Mouse (Mus musculus) heart, postnatal 14 days (tissue): Measurements from ENCODE around the gene Tmem110. TPM values are rescaled to one million over a fixed set of nuclear protein-coding genes. Genes with fewer than 3 reads are reported as not detected.
A peak's percentile ranks its signal among the peaks of the same experiment; 100 is the strongest.

ENCODE experiments used
- DNase-seq, 2 experiments: peaks; one replicate each; pipeline ENCODE4 v3.0.0; 2021 to 2022
- intact Hi-C: fragments of 180-260 bp; cut with DNase I; formaldehyde crosslinking; loops from one replicate; pipeline ENCODE4 v1.15.1; 2025
- long read RNA-seq, 2 experiments: library from polyadenylated mRNA; stranded (forward); transcript quantifications; one replicate each; pipeline ENCODE4 v2.0.0; 2021
- total RNA-seq, 2 experiments: library from RNA; stranded (reverse); gene quantifications; 2 replicates each; pipeline ENCODE4 v1.2.3; 2021

Gene Tmem110
- 1 to 10 TPM; 7.6 to 7.7 TPM for total RNA-seq
- long read RNA-seq, experiment 1, transcript Tmem110-201 (8 exons, 3,742 nt) = major isoform, 12 of 14 reads
- long read RNA-seq, experiment 1, partial matches to known transcripts = 1 of 14 reads
- long read RNA-seq, experiment 1, other reads (novel, unspliced or antisense) = 0 of 14 reads
- long read RNA-seq, experiment 2, transcript Tmem110-201 (8 exons, 3,742 nt) = major isoform, 14 of 16 reads
- long read RNA-seq, experiment 2, partial matches to known transcripts = 0 of 16 reads
- long read RNA-seq, experiment 2, other reads (novel, unspliced or antisense) = 2 of 16 reads

GRCm38 (mm10) chr14:30825476-30826131, at the start of gene Tmem110:
TSS of gene Tmem110 (plus strand) at chr14:30825590.
- intact Hi-C loops = loop anchor here (5.0 kb wide), 1 partner anchor 42 kb away; no protein-coding TSS in a partner anchor
- peak; percentile 84 to 88 for DNase-seq

GRCm38 (mm10) chr14:30784614-30785013, 40.8 kb upstream of the Tmem110 start:
- intact Hi-C loops = no loop called here
- no peak for DNase-seq

DNA sequence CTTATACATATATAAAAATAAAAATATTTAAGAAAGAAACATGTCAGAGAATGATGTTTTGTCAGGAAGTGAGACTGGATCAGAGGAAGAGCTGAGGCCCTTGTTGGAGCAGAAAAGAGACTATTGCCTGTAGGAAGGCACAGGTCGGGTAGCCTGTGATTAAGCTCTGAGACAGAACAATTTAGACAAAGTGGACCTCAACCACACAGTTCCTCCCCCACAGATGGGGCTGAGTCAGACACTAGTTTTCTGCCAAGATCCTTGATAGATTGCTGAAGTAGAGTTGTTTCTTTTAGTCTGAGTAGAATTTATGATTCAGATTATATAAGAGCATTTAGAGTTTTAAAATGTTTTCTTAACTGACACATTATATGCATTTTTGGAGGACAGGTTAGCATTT, 35.9 kb upstream of the Tmem110 start:
- no peak for DNase-seq
- intact Hi-C loops = no loop called here

DNA sequence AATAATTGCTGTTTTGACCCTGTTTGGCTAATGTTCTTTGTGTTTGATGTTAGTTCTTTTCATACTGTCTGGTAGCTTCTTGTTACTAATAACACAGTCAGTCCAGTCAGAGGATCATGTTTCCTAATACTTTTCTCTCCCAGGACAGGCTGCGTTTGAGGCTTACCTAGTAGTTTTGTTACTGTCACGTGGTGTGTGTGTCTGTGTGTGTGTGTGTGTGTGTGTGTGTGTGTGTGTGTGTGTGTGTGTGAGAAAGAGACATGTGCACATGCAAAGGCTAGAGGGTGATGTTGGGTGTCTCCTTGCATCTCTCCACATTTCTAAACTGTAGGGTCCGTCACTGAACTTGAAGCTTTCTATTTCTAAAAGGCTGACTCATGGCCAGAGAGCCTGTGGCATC, 32.5 kb upstream of the Tmem110 start:
- DNase-seq = no peak
- intact Hi-C loops = no loop called here

DNA sequence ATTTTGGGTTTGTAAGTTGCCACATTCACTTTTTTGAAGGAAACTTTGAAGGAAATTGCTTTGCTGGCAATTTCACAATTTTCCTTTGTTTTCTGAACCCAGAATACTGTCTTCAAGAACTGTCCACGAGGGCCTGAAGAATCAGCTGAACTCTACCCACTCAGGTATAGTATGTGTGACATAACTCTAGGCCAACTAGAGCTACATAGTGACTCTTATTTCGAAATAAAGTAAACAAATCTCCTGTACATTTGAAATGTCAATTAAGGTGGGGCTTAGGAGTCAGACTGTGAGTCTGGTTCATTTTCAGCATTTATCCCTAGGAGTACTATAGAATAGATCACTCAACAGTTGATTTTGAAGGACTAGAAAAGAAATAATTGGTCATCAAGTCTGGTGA, 23.6 kb upstream of the Tmem110 start:
- intact Hi-C loops = no loop called here
- DNase-seq = no peak

GRCm38 (mm10) chr14:30821136-30821535, 4.3 kb upstream of the Tmem110 start:
- intact Hi-C loops = no loop called here
- no peak for DNase-seq

DNA sequence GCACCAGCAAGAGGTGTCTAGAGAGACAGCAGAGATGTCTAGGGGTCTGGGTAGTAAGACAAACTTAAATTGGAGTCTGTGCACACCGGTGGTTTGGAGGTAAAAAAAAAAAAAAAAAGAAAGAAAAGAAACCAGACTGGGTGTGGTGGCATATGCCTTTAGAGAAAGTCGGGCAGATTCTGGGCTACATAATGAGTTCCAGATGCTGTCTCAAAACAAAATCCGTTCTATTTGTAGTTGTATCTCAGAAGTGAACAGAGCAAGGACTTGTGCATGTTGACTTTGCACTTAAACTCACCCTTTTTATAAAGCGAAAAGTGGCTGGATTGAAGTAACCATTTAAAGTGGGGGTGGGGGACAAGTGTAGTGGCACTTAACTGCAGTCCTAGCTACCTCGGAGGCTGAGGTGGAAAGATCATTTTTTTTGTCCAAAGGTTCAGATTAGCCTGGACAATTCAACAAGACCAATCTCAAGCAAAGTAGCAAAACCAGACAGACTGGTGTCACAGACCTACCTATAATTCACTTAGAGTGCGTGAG, 864 bp upstream of the Tmem110 start:
- no peak for DNase-seq
- intact Hi-C loops = no loop called here

DNA sequence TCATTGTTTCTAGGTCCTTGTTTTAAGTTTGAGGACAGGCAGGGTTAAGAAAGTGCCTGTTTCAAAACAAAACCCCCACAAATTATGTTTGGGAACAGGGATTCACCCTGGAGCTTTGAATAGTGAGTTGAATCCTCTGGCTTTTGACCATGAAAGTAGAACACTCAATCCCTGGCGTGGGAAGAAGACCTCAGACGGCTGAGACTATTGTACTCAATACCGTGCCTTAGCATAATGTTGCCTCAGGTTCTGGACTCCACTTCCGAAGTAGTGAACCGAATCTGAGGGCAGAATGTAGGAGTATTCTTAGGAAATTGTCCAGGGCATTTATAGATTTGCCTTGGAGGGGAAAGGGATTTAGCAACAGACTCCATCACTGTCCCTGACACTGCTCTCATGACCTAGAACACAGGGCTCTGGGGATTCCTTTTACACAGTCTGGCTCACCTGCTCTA, 342 bp upstream of the Tmem110 start:
- intact Hi-C loops = loop anchor here (5.0 kb wide), 1 partner anchor 42 kb away; no protein-coding TSS in a partner anchor
- DNase-seq = no peak

DNA sequence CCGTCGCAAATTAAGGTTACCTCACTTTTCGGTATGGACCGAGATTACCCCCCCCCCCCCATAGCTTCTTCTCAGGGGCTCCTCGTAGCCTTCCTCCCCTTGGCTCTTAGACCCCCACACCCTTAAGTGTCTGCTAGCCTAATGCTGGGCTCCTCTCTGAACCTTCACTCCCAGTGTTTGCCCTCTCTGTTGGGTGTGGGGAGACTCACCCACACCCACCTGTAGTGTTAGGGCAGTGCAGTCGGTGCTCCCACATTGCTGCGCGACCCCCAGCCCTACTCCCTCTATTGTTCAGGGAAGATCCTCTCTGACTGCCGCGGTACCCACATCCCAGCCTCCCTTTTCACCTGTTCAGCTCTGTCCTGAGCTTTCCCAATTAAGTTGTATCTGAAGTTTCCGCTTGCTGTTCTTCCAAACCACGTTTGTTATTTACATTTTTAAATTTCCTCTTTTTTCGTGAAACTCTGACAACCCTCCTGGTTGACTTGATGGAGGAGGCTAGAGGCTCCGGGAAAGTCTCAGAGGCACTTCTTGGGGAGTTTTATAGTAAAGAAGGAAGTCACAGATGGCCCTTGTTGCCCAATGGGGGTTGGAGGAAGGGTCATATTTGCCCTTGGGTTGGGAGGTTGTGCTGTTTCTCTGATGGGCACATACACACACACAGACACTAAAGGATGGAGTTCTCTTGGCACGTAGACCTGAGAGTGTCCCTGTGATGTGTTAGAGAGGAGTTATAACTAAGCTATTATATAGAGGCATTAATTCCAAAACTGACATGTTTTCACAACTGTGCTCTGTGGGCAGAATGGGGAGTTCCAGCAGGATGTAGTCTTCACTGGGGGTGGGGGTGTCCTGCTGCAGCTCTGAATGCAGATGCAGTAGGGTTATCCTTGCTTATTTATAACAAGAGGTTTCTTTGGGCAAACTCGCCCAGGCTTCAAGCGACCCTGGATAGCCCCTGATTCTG, 1.1 kb downstream of the Tmem110 start:
- intact Hi-C loops = loop anchor here (5.0 kb wide), 1 partner anchor 41 kb away; no protein-coding TSS in a partner anchor
- DNase-seq = no peak

- DNase-seq = no peak
- intact Hi-C loops = loop anchor here (5.0 kb wide), 1 partner anchor 40 kb away; no protein-coding TSS in a partner anchor
These were observed 2.1 kb downstream of the Tmem110 start for GRCm38 (mm10) chr14:30827480-30827879.

DNA sequence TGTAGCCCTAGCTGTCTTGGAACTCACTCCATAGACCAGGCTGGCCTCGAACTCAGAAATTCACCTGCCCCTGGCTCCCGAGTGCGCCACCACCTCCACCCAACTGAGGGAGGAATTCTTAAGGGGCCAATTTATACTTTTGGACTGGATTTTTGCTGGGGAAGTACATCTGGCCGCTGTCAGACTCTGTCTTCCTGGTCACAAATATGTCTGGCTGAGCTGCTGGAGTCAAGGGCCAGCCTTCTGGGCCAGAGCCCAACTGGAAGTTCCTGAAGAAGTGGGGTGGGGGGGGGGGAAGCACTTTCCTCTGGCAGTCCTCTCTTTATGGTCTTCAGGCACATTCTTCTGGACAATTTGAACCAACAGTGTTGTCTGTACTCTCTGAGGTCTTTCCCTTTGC, 2.7 kb downstream of the Tmem110 start:
- DNase-seq = peak; percentile 53 to 58
- intact Hi-C loops = loop anchor here (5.0 kb wide), 1 partner anchor 39 kb away; no protein-coding TSS in a partner anchor

- DNase-seq = peak; percentile 59 to 71
These were observed 3.5 kb downstream of the Tmem110 start for GRCm38 (mm10) chr14:30828635-30829460.

GRCm38 (mm10) chr14:30837416-30837996, 12.1 kb downstream of the Tmem110 start:
- intact Hi-C loops = no loop called here
- no peak for DNase-seq

More at GRCm38 (mm10) chr14:30828635-30829460, 3.5 kb downstream of the Tmem110 start:
- intact Hi-C loops = loop anchor here (5.0 kb wide), 1 partner anchor 38 kb away; no protein-coding TSS in a partner anchor

DNA sequence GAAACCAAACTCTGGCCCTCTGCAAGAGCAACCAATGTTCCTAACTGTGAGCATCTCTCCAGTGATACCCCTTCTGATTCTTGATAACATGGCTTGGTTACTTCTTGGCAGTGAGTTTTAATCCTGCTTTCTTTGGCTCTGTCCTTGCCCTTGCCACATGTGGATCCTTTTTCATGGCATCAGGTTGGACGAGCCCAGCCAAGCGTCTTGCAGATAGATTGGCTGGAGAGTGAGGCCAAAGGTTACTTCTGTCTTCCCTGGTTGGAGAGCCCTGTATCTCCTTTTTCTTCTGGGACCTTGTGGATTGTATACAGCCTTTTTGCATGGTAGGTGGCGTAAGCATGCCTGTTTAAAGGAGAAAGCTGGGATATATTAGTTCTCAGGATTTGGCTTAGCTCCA, 18.3 kb downstream of the Tmem110 start:
- no peak for DNase-seq
- intact Hi-C loops = no loop called here

DNA sequence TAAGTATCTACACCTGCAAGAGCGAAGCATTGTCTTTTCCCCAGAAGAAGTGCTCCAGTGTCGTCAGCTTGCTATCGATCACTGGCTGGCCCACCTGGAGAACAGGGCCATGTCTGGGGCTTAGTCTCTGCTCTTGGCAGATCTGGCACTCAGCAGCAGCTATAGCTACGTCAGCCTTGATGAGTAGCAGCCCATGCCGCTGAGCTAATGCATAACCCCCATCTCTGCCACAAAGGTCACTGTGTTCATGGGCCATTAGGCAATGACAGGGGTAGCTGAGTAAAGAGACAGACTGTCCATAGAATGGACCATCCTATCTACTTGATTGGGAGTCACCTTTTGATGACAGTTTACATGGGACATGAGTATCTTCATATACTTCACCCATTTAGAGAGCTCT, 25.1 kb downstream of the Tmem110 start:
- intact Hi-C loops = no loop called here
- no peak for DNase-seq

DNA sequence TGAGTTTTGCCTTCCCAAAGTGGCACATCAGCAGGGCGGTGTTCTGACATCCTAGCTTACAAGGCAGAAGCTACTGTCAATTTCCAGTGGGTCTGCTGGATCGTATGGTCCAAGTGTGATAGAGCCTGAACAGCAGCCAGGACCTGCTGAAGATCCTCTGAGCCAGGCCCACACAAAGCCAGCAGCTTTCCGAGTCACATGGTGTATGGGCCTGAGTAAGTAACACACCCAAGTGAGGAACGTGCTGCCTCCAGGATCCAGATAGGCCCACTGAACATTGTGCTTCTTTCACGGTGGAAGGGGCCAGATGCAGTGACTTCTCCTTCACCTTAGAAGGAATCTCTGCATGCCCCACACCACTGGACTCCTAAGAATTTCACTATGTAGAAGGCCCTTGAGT, 26.9 kb downstream of the Tmem110 start:
- intact Hi-C loops = no loop called here
- DNase-seq = no peak

- no peak for DNase-seq
- intact Hi-C loops = no loop called here
These were observed 29.9 kb downstream of the Tmem110 start for GRCm38 (mm10) chr14:30855316-30855715.

DNA sequence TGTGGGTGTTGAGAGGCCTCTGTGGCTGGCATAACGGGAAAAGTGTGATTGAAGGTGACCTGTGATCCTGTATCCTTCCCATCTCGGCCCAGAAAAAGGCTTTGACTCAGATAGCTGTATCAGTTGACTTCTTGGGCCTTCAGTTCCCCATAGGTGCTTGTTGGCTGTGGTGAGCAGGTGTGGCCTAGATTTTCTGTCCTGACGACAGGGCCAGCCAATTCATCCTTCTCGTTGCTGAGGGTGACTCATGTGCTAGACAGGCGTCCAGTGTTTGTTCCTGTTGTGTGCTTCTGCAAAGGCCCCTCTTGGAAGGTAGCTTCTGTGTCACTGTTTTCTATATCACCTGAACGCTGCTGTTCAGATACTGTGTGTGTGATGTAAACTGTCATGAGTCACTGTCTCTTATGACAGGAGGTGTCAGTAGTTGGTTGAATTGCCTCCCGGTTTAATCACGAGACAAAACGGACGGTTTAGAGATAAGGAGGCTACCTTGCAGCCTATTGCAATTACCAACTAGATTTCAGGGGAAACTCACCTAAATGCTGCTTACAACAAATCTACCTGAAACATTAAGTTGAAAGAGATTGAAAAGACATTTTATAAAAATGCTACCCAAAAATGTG, 31.6 kb downstream of the Tmem110 start:
- intact Hi-C loops = no loop called here
- no peak for DNase-seq
